Mouse (Mus musculus) mouse trophoblast stem cell (cell line): ENCODE data around the gene Anxa6.
"Not testable (repeated sequence)": the region's sequence is repeated elsewhere in the genome, so short reads cannot be mapped to it uniquely, and the experiment has no call there.

Experiments used
- in situ Hi-C, 2 experiments: fragments of 300-500 bp; cut with MseI, MboI; formaldehyde crosslinking; loops; 2 replicates in 1 of 2; 3 replicates in 1 of 2; pipeline ENCODE4 v1.15.1; 2025

The Anxa6 gene

GRCm38 (mm10) chr11:54961921-54962320 is 71.3 kb downstream of the Anxa6 start:
- in situ Hi-C loops = no loop called here

GRCm38 (mm10) chr11:54961164-54961850 is 71.9 kb downstream of the Anxa6 start:
- in situ Hi-C loops = no loop called here

- in situ Hi-C loops = no loop called here
Observed at GRCm38 (mm10) chr11:54960251-54960650, 73.0 kb downstream of the Anxa6 start.

- in situ Hi-C loops = no loop called here
Observed at GRCm38 (mm10) chr11:54958571-54959073, 74.6 kb downstream of the Anxa6 start.

- in situ Hi-C loops = not testable (repeated sequence)
Observed at GRCm38 (mm10) chr11:54957708-54958107, 75.5 kb downstream of the Anxa6 start.

GRCm38 (mm10) chr11:54956912-54957311 is 76.3 kb downstream of the Anxa6 start:
- in situ Hi-C loops = no loop called here

GRCm38 (mm10) chr11:54955735-54956480 is 77.3 kb downstream of the Anxa6 start:
- in situ Hi-C loops = no loop called here

GRCm38 (mm10) chr11:54955400-54955734 is 77.9 kb downstream of the Anxa6 start:
- in situ Hi-C loops = not testable (repeated sequence)

- in situ Hi-C loops = no loop called here
Observed at GRCm38 (mm10) chr11:54954716-54955115, 78.5 kb downstream of the Anxa6 start.

GRCm38 (mm10) chr11:54953993-54954446 is 79.2 kb downstream of the Anxa6 start:
- in situ Hi-C loops = no loop called here

GRCm38 (mm10) chr11:54952651-54953050 is 80.6 kb downstream of the Anxa6 start:
- in situ Hi-C loops = no loop called here

- in situ Hi-C loops = no loop called here
Observed at GRCm38 (mm10) chr11:54950684-54951083, 82.6 kb downstream of the Anxa6 start.

GRCm38 (mm10) chr11:54949717-54950116 is 83.5 kb downstream of the Anxa6 start:
- in situ Hi-C loops = no loop called here

- in situ Hi-C loops = no loop called here
Observed at GRCm38 (mm10) chr11:54944702-54945101, 88.5 kb downstream of the Anxa6 start.

- in situ Hi-C loops = no loop called here
Observed at GRCm38 (mm10) chr11:54940056-54940455, 93.2 kb downstream of the Anxa6 start.

GRCm38 (mm10) chr11:54939501-54939900 is 93.7 kb downstream of the Anxa6 start:
- in situ Hi-C loops = no loop called here

- in situ Hi-C loops = no loop called here
Observed at GRCm38 (mm10) chr11:54936771-54937140, 96.5 kb downstream of the Anxa6 start.

- in situ Hi-C loops = no loop called here
Observed at GRCm38 (mm10) chr11:54936035-54936770, 97.0 kb downstream of the Anxa6 start.

GRCm38 (mm10) chr11:54934198-54934597 is 99.0 kb downstream of the Anxa6 start:
- in situ Hi-C loops = loop anchor here (5.0 kb wide), 2 partner anchors 48 to 53 kb away; no protein-coding TSS in a partner anchor

GRCm38 (mm10) chr11:54932540-54932939 is 100.7 kb downstream of the Anxa6 start:
- in situ Hi-C loops = loop anchor here (5.0 kb wide), 2 partner anchors 50 to 55 kb away; no protein-coding TSS in a partner anchor

GRCm38 (mm10) chr11:54931405-54932093 is 101.7 kb downstream of the Anxa6 start:
- in situ Hi-C loops = loop anchor here (5.0 kb wide), 2 partner anchors 51 to 56 kb away; no protein-coding TSS in a partner anchor
